In the genomic region with DNA sequence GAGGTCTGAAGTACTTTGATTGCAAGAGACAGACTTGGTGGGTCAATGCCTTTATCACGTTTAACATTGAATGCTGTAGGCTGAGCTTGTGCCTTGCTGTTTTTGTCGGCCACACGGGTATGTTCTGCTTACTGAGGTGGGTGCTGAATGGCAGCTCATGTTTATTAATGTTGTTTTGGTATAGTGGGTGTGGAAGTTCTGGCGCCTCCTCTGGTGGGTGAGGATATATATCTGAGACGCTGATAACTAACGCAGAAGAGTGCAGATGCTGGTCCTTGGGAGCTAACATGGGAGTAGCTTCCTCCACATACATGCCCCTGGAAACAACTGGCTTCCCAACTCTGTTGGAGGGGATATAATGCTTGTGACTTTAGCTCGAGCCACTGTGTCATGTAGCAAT, we compare ENCODE assay signal across 9 mouse cellular contexts. TPM values are rescaled to one million over a fixed set of nuclear protein-coding genes. Genes with fewer than 3 reads are reported as not detected.
DNase-seq lines count a peak whose midpoint lies in the region; ATAC-seq and TF ChIP-seq lines count a peak whose summit lies in the region.
"Had no signal": no experiment of that assay in that cellular context is flagged by ENCODE, and none has a peak within 500 bp of the region (broad histone marks: within the 10 kb centered on the region; RNA-seq: fewer than 3 reads in every experiment).

No protein-coding gene starts in this region.

- intact Hi-C loops in left cerebral cortex, adult 2 months (cut with DNase I) = no loop called here

- H3K9ac ChIP-seq in forebrain, postnatal 0 days = no peak overlapping the region
- no peak overlapping the region for H3K9ac ChIP-seq in forebrain, embryonic 12.5 days
- no peak overlapping the region for H3K9ac ChIP-seq in ES-Bruce4 (ENCODE audit: low read depth, poor library complexity, severe bottlenecking)
- no peak overlapping the region for H3K9ac ChIP-seq in liver, embryonic 14.5 days (replicated peaks)

- WGBS in forebrain, postnatal 0 days = 23% methylated on average over 7 of the region's 7 CpGs
- WGBS in forebrain, embryonic 12.5 days = 34% methylated on average over 7 of the region's 7 CpGs
- WGBS in liver, embryonic 14.5 days (ENCODE audit: insufficient replicate concordance) = 30% methylated on average over 7 of the region's 7 CpGs

- DNase-seq in forebrain, postnatal 0 days = no peak
- no peak for DNase-seq in left cerebral cortex, adult 2 months (ENCODE audit: extremely low spot score in 1 of 2, low spot score in 2 of 2)
- no peak for DNase-seq in left cerebral cortex, adult 9 months (ENCODE audit: low spot score in 2 of 2)
- DNase-seq in liver, embryonic 14.5 days (ENCODE audit: low read depth in 3 of 3, low spot score in 3 of 3) = no peak
- no peak for DNase-seq in urinary bladder, postnatal 36 days (ENCODE audit: low spot score in 2 of 2)
- DNase-seq: kidney, adult 9 months; right cerebral cortex, postnatal 14 days had no signal

- TF ChIP-seq CTCF in forebrain, postnatal 0 days (IDR thresholded peaks at IDR 0.05; ENCODE audit: low read depth) = peak; percentile 46
- peak; percentile 17 for TF ChIP-seq CTCF in left cerebral cortex, adult 2 months (IDR thresholded peaks at IDR 0.05)
- TF ChIP-seq CTCF in ES-Bruce4 (IDR thresholded peaks at IDR 0.05; ENCODE audit: low read depth, low read length) = no peak
- TF ChIP-seq CTCF in liver, embryonic 14.5 days (IDR thresholded peaks at IDR 0.05; ENCODE audit: low read depth) = peak; percentile 56

- TF ChIP-seq POLR2A in ES-Bruce4 (IDR thresholded peaks at IDR 0.05; ENCODE audit: insufficient read depth, low read length) = no peak

- H3K36me3 ChIP-seq in forebrain, postnatal 0 days (ENCODE audit: insufficient read depth) = peaks cover 4% of the 10 kb centered on the region; the same call in 1 of the 2 replicates
- peaks cover 23% of the 10 kb centered on the region for H3K36me3 ChIP-seq in forebrain, embryonic 12.5 days (replicated peaks)
- H3K36me3 ChIP-seq in ES-Bruce4 (ENCODE audit: control insufficient read depth, insufficient read depth, low read length, poor library complexity, severe bottlenecking) = peaks cover 39% of the 10 kb centered on the region
- peaks cover 16% of the 10 kb centered on the region for H3K36me3 ChIP-seq in liver, embryonic 14.5 days (replicated peaks; ENCODE audit: control insufficient read depth, insufficient read depth, low read depth)

- no peak for TF ChIP-seq EP300 in ES-Bruce4 (IDR thresholded peaks at IDR 0.05; ENCODE audit: insufficient read depth, low read depth, low read length)
- TF ChIP-seq EP300 in liver, embryonic 14.5 days (IDR thresholded peaks at IDR 0.05; ENCODE audit: low read depth) = no peak

- no peak overlapping the region for H3K27ac ChIP-seq in forebrain, postnatal 0 days (ENCODE audit: low read depth, low read length)
- no peak overlapping the region for H3K27ac ChIP-seq in forebrain, embryonic 12.5 days
- no peak overlapping the region for H3K27ac ChIP-seq in left cerebral cortex, adult 2 months
- peak overlapping the region; percentile 18; the same call in 1 of the 2 replicates for H3K27ac ChIP-seq in ES-Bruce4 (ENCODE audit: insufficient read depth, low read length)
- no peak overlapping the region for H3K27ac ChIP-seq in liver, embryonic 14.5 days

- no peaks in the 10 kb centered on the region for H3K27me3 ChIP-seq in forebrain, postnatal 0 days (ENCODE audit: insufficient read depth, low read length)
- H3K27me3 ChIP-seq in forebrain, embryonic 12.5 days = no peaks in the 10 kb centered on the region
- no peaks in the 10 kb centered on the region for H3K27me3 ChIP-seq in ES-Bruce4 (ENCODE audit: control insufficient read depth, insufficient read depth, low read length, poor library complexity, severe bottlenecking)
- no peaks in the 10 kb centered on the region for H3K27me3 ChIP-seq in liver, embryonic 14.5 days (ENCODE audit: control insufficient read depth, insufficient read depth, low read length)

- H3K4me2 ChIP-seq in forebrain, postnatal 0 days (ENCODE audit: low read depth) = no peak overlapping the region
- H3K4me2 ChIP-seq in forebrain, embryonic 12.5 days = no peak overlapping the region
- no peak overlapping the region for H3K4me2 ChIP-seq in liver, embryonic 14.5 days (ENCODE audit: low read depth)

- no peak for ATAC-seq in forebrain, postnatal 0 days
- no peak for ATAC-seq in forebrain, embryonic 12.5 days (ENCODE audit: low FRiP score)
- ATAC-seq in liver, embryonic 14.5 days (ENCODE audit: insufficient read depth) = no peak

- no peak overlapping the region for H3K4me3 ChIP-seq in forebrain, postnatal 0 days (ENCODE audit: low read depth, low read length)
- no peak overlapping the region for H3K4me3 ChIP-seq in forebrain, embryonic 12.5 days (replicated peaks)
- H3K4me3 ChIP-seq in left cerebral cortex, adult 2 months = no peak overlapping the region
- H3K4me3 ChIP-seq in ES-Bruce4 (ENCODE audit: low read depth, low read length) = no peak overlapping the region
- H3K4me3 ChIP-seq in liver, embryonic 14.5 days (ENCODE audit: insufficient read depth in 1 of 2, low read depth in 2 of 2, low read length in 2 of 2) = no peak overlapping the region

- H3K4me1 ChIP-seq in forebrain, postnatal 0 days (ENCODE audit: insufficient read depth) = 0 out of 2 replicates have a peak, but pooled peaks cover 4% of the 10 kb centered on the region
- peaks cover 43% of the 10 kb centered on the region for H3K4me1 ChIP-seq in forebrain, embryonic 12.5 days
- peaks cover 4% of the 10 kb centered on the region for H3K4me1 ChIP-seq in ES-Bruce4 (ENCODE audit: control insufficient read depth, insufficient read depth, low read length)
- H3K4me1 ChIP-seq in liver, embryonic 14.5 days (replicated peaks; ENCODE audit: control insufficient read depth in 2 of 2, insufficient read depth in 2 of 2, low read length in 1 of 2) = peaks cover 34 to 48% of the 10 kb centered on the region in 2 experiments

- H3K9me3 ChIP-seq in forebrain, postnatal 0 days (ENCODE audit: low read length) = no peaks in the 10 kb centered on the region
- H3K9me3 ChIP-seq in forebrain, embryonic 12.5 days = no peaks in the 10 kb centered on the region
- no peaks in the 10 kb centered on the region for H3K9me3 ChIP-seq in ES-Bruce4 (replicated peaks; ENCODE audit: control insufficient read depth, insufficient read depth, low read length, poor library complexity, severe bottlenecking)
- no peaks in the 10 kb centered on the region for H3K9me3 ChIP-seq in liver, embryonic 14.5 days (ENCODE audit: control insufficient read depth, low read length)

RNA-seq across cellular contexts. Expression of a gene that starts 7.0 kb away (rescaled TPM):
- total RNA-seq in forebrain, postnatal 0 days (2014; rRNA removed) = 10.1 and 15.9 TPM in 2 replicates
- polyA plus RNA-seq in forebrain, postnatal 0 days (2015; fragmentation: Nextera tagmentation; extraction: Ambion mirVana) = 3.9 and 4.7 TPM in 2 replicates
- polyA plus RNA-seq in forebrain, embryonic 12.5 days (2016; fragmentation: Nextera tagmentation; extraction: Ambion mirVana) = 6.9 and 7.1 TPM in 2 replicates
- total RNA-seq in left cerebral cortex, adult 2 months (2021) = 10 to 100 TPM; 23.1 to 23.4 TPM
- polyA plus RNA-seq in ES-Bruce4 (2011; ENCODE audit: insufficient read depth, insufficient read length, low read depth, missing spikeins) = 9.6 and 14.6 TPM in 2 replicates
- 33.8 and 36.4 TPM in 2 replicates for polyA plus RNA-seq in liver, embryonic 14.5 days (2012; rRNA removed)
- 2.5 TPM in 2 replicates for polyA plus RNA-seq in liver, embryonic 14.5 days (2014; fragmentation: Nextera tagmentation; extraction: Ambion mirVana)

RNA-seq across cellular contexts. Expression of a gene that starts 7.2 kb away (rescaled TPM):
- total RNA-seq in forebrain, postnatal 0 days (2014; rRNA removed) = 0.15 and 1.3 TPM in 2 replicates
- 0.21 and 0.34 TPM in 2 replicates for polyA plus RNA-seq in forebrain, postnatal 0 days (2015; fragmentation: Nextera tagmentation; extraction: Ambion mirVana)
- polyA plus RNA-seq in forebrain, embryonic 12.5 days (2016; fragmentation: Nextera tagmentation; extraction: Ambion mirVana) = 2.3 and 2.5 TPM in 2 replicates
- total RNA-seq in left cerebral cortex, adult 2 months (2021) = 1 to 10 TPM; 1.8 to 2.0 TPM
- 4.7 and 6.4 TPM in 2 replicates for polyA plus RNA-seq in ES-Bruce4 (2011; ENCODE audit: insufficient read depth, insufficient read length, low read depth, missing spikeins)
- 0.36 and 0.40 TPM in 2 replicates for polyA plus RNA-seq in liver, embryonic 14.5 days (2012; rRNA removed)
- polyA plus RNA-seq in liver, embryonic 14.5 days (2014; fragmentation: Nextera tagmentation; extraction: Ambion mirVana) = 0.22 and 0.52 TPM in 2 replicates

RNA-seq across cellular contexts. Expression of a gene that starts 7.5 kb away (rescaled TPM):
- total RNA-seq in forebrain, postnatal 0 days (2014; rRNA removed) = 58.0 and 68.7 TPM in 2 replicates
- polyA plus RNA-seq in forebrain, postnatal 0 days (2015; fragmentation: Nextera tagmentation; extraction: Ambion mirVana) = 50.5 and 57.0 TPM in 2 replicates
- polyA plus RNA-seq in forebrain, embryonic 12.5 days (2016; fragmentation: Nextera tagmentation; extraction: Ambion mirVana) = 94.6 and 105 TPM in 2 replicates
- total RNA-seq in left cerebral cortex, adult 2 months (2021) = 10 to 100 TPM; 31.9 to 32.2 TPM
- 90.6 and 109 TPM in 2 replicates for polyA plus RNA-seq in ES-Bruce4 (2011; ENCODE audit: insufficient read depth, insufficient read length, low read depth, missing spikeins)
- 44.8 and 50.2 TPM in 2 replicates for polyA plus RNA-seq in liver, embryonic 14.5 days (2012; rRNA removed)
- polyA plus RNA-seq in liver, embryonic 14.5 days (2014; fragmentation: Nextera tagmentation; extraction: Ambion mirVana) = 31.5 and 32.8 TPM in 2 replicates

RNA-seq across cellular contexts. Expression of a gene that starts 25.4 kb away (rescaled TPM):
- 89.9 and 109 TPM in 2 replicates for total RNA-seq in forebrain, postnatal 0 days (2014; rRNA removed)
- polyA plus RNA-seq in forebrain, postnatal 0 days (2015; fragmentation: Nextera tagmentation; extraction: Ambion mirVana) = 105 and 112 TPM in 2 replicates
- 95.2 and 96.0 TPM in 2 replicates for polyA plus RNA-seq in forebrain, embryonic 12.5 days (2016; fragmentation: Nextera tagmentation; extraction: Ambion mirVana)
- total RNA-seq in left cerebral cortex, adult 2 months (2021) = 10 to 100 TPM; 69.7 to 77.0 TPM
- 38.1 and 38.3 TPM in 2 replicates for polyA plus RNA-seq in ES-Bruce4 (2011; ENCODE audit: insufficient read depth, insufficient read length, low read depth, missing spikeins)
- 25.8 and 36.4 TPM in 2 replicates for polyA plus RNA-seq in liver, embryonic 14.5 days (2012; rRNA removed)
- polyA plus RNA-seq in liver, embryonic 14.5 days (2014; fragmentation: Nextera tagmentation; extraction: Ambion mirVana) = 10.0 and 10.6 TPM in 2 replicates

RNA-seq across cellular contexts. Expression of a gene that starts 25.5 kb away (rescaled TPM):
- total RNA-seq in forebrain, postnatal 0 days (2014; rRNA removed) = 71.9 and 378 TPM in 2 replicates
- 87.8 and 115 TPM in 2 replicates for polyA plus RNA-seq in forebrain, postnatal 0 days (2015; fragmentation: Nextera tagmentation; extraction: Ambion mirVana)
- polyA plus RNA-seq in forebrain, embryonic 12.5 days (2016; fragmentation: Nextera tagmentation; extraction: Ambion mirVana) = 80.7 and 83.8 TPM in 2 replicates
- total RNA-seq in left cerebral cortex, adult 2 months (2021) = 10 to 100 TPM; 64.4 to 67.5 TPM
- polyA plus RNA-seq in ES-Bruce4 (2011; ENCODE audit: insufficient read depth, insufficient read length, low read depth, missing spikeins) = 33.9 and 46.7 TPM in 2 replicates
- polyA plus RNA-seq in liver, embryonic 14.5 days (2012; rRNA removed) = 12.9 and 16.2 TPM in 2 replicates
- 18.3 and 20.2 TPM in 2 replicates for polyA plus RNA-seq in liver, embryonic 14.5 days (2014; fragmentation: Nextera tagmentation; extraction: Ambion mirVana)
